Mouse (Mus musculus): ENCODE results near the gene H2-Q1. TPM values are rescaled to one million over a fixed set of nuclear protein-coding genes. Genes with fewer than 3 reads are reported as not detected.
"Not testable (repeated sequence)": the region's sequence is repeated elsewhere in the genome, so short reads cannot be mapped to it uniquely, and the experiment has no call there.

Gene H2-Q1
- 0.20 and 0.24 TPM in 2 replicates for polyA plus RNA-seq (2015; fragmentation: Nextera tagmentation; extraction: Ambion mirVana)

- Histone ChIP-seq H3K4me1 (0 out of 2 replicates have a peak, but pooled peaks cover 8% of the 10 kb centered on the region), H3K9me3 (no peaks in the 10 kb centered on the region), H3K27me3 (peaks cover 40% of the 10 kb centered on the region), H3K4me3 (peak within 1 kb of the TSS; percentile 34), H3K36me3 (no peaks in the 10 kb centered on the region), H3K9ac (no peak within 1 kb of the TSS), H3K4me2 (peak within 1 kb of the TSS; percentile 74), H3K27ac (no peak within 1 kb of the TSS)
- 1% methylated on average over 55 of the region's 55 CpGs for WGBS
- ATAC-seq (ENCODE audit: borderline replicate concordance, extremely low read depth, low FRiP score, low TSS enrichment): no peak
Observed at GRCm38 (mm10) chr17:35320327-35321081, at the start of gene H2-Q1. Gene H2-Q1 (plus strand): TSS chr17:35320405.

- Histone ChIP-seq H3K4me3 (no peak overlapping the region), H3K27me3 (peaks cover 20% of the 10 kb centered on the region), H3K27ac (no peak overlapping the region), H3K9ac (no peak overlapping the region), H3K9me3 (no peaks in the 10 kb centered on the region), H3K36me3 (no peaks in the 10 kb centered on the region), H3K4me1 (no peaks in the 10 kb centered on the region), H3K4me2 (no peak overlapping the region)
- WGBS: 64% methylated on average over 3 of the region's 3 CpGs
- no peak for ATAC-seq (ENCODE audit: borderline replicate concordance, extremely low read depth, low FRiP score, low TSS enrichment)
Observed at GRCm38 (mm10) chr17:35272249-35272648, 48.0 kb upstream of the H2-Q1 start.

GRCm38 (mm10) chr17:35274770-35275169 is 45.4 kb upstream of the H2-Q1 start:
- no peaks in the 10 kb centered on the region for H3K36me3 ChIP-seq
- H3K9me3 ChIP-seq: no peaks in the 10 kb centered on the region
- no peak overlapping the region for H3K9ac ChIP-seq
- H3K4me1 ChIP-seq: no peaks in the 10 kb centered on the region
- H3K27me3 ChIP-seq: peaks cover 24% of the 10 kb centered on the region
- H3K4me2 ChIP-seq: no peak overlapping the region
- ATAC-seq (ENCODE audit: borderline replicate concordance, extremely low read depth, low FRiP score, low TSS enrichment): peak; percentile 35; the same call in 1 of the 2 replicates
- H3K4me3 ChIP-seq: no peak overlapping the region
- H3K27ac ChIP-seq: no peak overlapping the region
- WGBS: 4% methylated on average over 11 of the region's 11 CpGs

DNA sequence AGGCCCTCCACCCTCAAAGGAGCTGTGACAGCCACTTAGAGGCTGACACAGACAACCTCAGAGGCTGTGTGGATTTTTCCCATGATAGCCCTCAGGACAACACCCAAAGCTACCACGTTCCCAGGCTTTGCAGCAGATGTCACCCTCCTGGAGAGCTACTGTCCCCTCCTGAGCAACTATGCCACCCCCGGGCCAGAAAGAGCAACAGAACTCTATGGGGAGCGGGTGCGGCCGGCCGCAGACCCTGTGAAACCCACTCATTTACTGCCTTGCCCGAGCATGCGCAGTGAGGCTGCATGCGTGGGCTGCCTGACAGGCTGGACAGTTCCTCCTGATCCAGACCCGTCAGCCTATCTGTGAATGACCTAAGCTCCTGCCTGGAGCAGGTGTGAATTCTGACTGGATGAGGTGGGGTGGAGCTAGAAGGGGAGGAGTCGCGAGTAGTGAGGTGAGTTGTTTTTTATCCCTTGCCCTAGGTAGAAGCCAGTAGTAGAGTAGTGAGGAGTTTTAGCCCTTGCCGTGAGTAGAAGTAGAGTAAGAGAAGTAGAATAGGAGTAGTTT is 43.8 kb upstream of the H2-Q1 start:
- Histone ChIP-seq H3K36me3 (no peaks in the 10 kb centered on the region), H3K27ac (no peak overlapping the region), H3K27me3 (peaks cover 24% of the 10 kb centered on the region), H3K4me3 (no peak overlapping the region), H3K4me1 (no peaks in the 10 kb centered on the region), H3K9me3 (no peaks in the 10 kb centered on the region), H3K9ac (no peak overlapping the region), H3K4me2 (no peak overlapping the region)
- 10% methylated on average over 13 of the region's 13 CpGs for WGBS
- no peak for ATAC-seq (ENCODE audit: borderline replicate concordance, extremely low read depth, low FRiP score, low TSS enrichment)

- ATAC-seq (ENCODE audit: borderline replicate concordance, extremely low read depth, low FRiP score, low TSS enrichment): no peak
- H3K36me3 ChIP-seq: no peaks in the 10 kb centered on the region
- H3K9me3 ChIP-seq: no peaks in the 10 kb centered on the region
- no peak overlapping the region for H3K27ac ChIP-seq
- no peak overlapping the region for H3K4me3 ChIP-seq
- peaks cover 24% of the 10 kb centered on the region for H3K27me3 ChIP-seq
- H3K4me2 ChIP-seq: no peak overlapping the region
- no peaks in the 10 kb centered on the region for H3K4me1 ChIP-seq
- WGBS: 82% methylated on average over 8 of the region's 8 CpGs
- no peak overlapping the region for H3K9ac ChIP-seq
Observed at GRCm38 (mm10) chr17:35278049-35278448, 42.2 kb upstream of the H2-Q1 start.

DNA sequence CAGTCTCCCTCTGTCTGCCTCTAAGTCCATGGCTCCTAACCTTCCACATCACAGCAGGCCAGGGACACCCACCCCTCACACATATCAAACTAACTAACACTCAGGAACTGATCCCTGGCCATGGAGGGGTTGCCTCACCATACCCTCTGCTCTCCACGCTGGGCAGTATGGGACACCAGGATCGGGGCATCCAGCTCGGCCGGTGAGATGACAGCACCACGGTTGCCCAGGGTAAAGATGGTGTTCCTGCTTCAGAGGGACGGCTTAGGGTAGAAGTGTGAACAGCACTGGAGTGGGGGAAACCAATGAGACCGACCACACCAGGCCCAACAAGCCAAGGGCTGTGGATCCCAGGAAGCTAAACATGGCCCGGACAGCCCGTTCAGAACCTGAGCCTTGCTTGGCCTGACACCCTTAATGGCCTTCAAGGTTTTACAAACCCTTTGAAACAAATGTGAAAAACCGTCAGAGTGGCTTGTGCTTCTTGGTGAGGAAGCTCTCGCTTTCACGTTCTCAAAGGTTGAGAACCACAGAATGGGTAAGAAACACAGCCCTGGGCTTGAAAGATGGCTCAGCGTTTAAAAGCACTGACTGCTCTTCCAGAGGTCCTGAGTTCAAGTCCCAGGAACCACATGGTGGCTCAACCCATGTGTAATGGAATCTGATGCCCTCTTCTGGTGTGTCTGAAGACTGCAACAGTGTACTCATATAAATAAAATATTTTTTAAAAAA is 41.1 kb upstream of the H2-Q1 start:
- peaks cover 24% of the 10 kb centered on the region for H3K27me3 ChIP-seq

GRCm38 (mm10) chr17:35280276-35280675 is 39.9 kb upstream of the H2-Q1 start:
- H3K27ac ChIP-seq: no peak overlapping the region
- no peak overlapping the region for H3K4me2 ChIP-seq
- H3K4me3 ChIP-seq: no peak overlapping the region
- 61% methylated on average over 3 of the region's 3 CpGs for WGBS
- H3K9ac ChIP-seq: no peak overlapping the region
- peaks cover 23% of the 10 kb centered on the region for H3K27me3 ChIP-seq
- H3K4me1 ChIP-seq: no peaks in the 10 kb centered on the region
- ATAC-seq (ENCODE audit: borderline replicate concordance, extremely low read depth, low FRiP score, low TSS enrichment): no peak
- H3K9me3 ChIP-seq: no peaks in the 10 kb centered on the region
- no peaks in the 10 kb centered on the region for H3K36me3 ChIP-seq

More for the DNA sequence above, 41.1 kb upstream of the H2-Q1 start:
- H3K9ac ChIP-seq: no peak overlapping the region
- H3K4me2 ChIP-seq: no peak overlapping the region
- H3K27ac ChIP-seq: no peak overlapping the region
- no peak overlapping the region for H3K4me3 ChIP-seq
- no peaks in the 10 kb centered on the region for H3K4me1 ChIP-seq
- no peaks in the 10 kb centered on the region for H3K9me3 ChIP-seq
- 81% methylated on average over 13 of the region's 13 CpGs for WGBS
- no peak for ATAC-seq (ENCODE audit: borderline replicate concordance, extremely low read depth, low FRiP score, low TSS enrichment)
- H3K36me3 ChIP-seq: no peaks in the 10 kb centered on the region

DNA sequence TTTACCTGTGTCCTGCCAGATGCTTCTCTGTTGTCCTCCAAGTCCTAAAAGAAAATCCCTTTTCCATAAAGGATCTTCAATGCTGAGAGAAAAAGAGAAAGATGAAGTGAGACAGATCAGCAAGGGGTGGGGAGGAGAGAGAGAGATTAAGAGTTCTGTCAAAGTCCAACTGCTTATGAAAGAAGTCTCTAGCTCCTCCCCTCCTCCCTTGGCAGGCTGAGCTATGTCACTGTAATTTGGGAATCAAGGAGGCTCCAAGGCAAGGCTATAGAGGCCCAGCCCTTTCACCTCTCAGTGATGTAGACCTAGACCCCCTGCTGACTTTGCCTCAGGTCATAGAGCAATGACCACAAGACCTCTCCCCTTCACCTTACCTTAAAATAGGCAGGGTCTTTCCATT is 34.8 kb upstream of the H2-Q1 start:
- Histone ChIP-seq H3K36me3 (no peaks in the 10 kb centered on the region), H3K9me3 (no peaks in the 10 kb centered on the region), H3K4me1 (no peaks in the 10 kb centered on the region), H3K27me3 (no peaks in the 10 kb centered on the region), H3K4me2 (no peak overlapping the region), H3K27ac (no peak overlapping the region), H3K9ac (no peak overlapping the region), H3K4me3 (no peak overlapping the region)
- no peak for ATAC-seq (ENCODE audit: borderline replicate concordance, extremely low read depth, low FRiP score, low TSS enrichment)

GRCm38 (mm10) chr17:35295796-35296195 is 24.4 kb upstream of the H2-Q1 start:
- WGBS: 3% methylated on average over 5 of the region's 5 CpGs
- H3K9me3 ChIP-seq; H3K4me3 ChIP-seq; H3K27me3 ChIP-seq; H3K9ac ChIP-seq; H3K4me1 ChIP-seq; H3K4me2 ChIP-seq; H3K36me3 ChIP-seq; H3K27ac ChIP-seq; ATAC-seq (ENCODE audit: borderline replicate concordance, extremely low read depth, low FRiP score, low TSS enrichment): not testable (repeated sequence)

- WGBS: 81% methylated on average over 7 of the region's 7 CpGs
- H3K4me3 ChIP-seq; H3K9ac ChIP-seq; H3K4me2 ChIP-seq; ATAC-seq (ENCODE audit: borderline replicate concordance, extremely low read depth, low FRiP score, low TSS enrichment); H3K9me3 ChIP-seq; H3K27me3 ChIP-seq; H3K27ac ChIP-seq; H3K36me3 ChIP-seq; H3K4me1 ChIP-seq: not testable (repeated sequence)
Observed at GRCm38 (mm10) chr17:35300261-35300945, 19.8 kb upstream of the H2-Q1 start.

GRCm38 (mm10) chr17:35301645-35302258 is 18.5 kb upstream of the H2-Q1 start:
- 29% methylated on average over 13 of the region's 13 CpGs for WGBS
- Histone ChIP-seq H3K4me1 (no peaks in the 10 kb centered on the region), H3K4me3 (no peak overlapping the region), H3K4me2 (no peak overlapping the region), H3K9me3 (no peaks in the 10 kb centered on the region), H3K27me3 (no peaks in the 10 kb centered on the region), H3K27ac (no peak overlapping the region), H3K36me3 (no peaks in the 10 kb centered on the region), H3K9ac (no peak overlapping the region)
- no peak; the same call in 1 of the 2 replicates for ATAC-seq (ENCODE audit: borderline replicate concordance, extremely low read depth, low FRiP score, low TSS enrichment)

Data from lung, embryonic 15.5 days (tissue).